Mouse (Mus musculus) kidney, adult 18-20 months (tissue): ENCODE measurements around the gene Dusp13.

ENCODE experiments used
- DNase-seq: peaks from one replicate; pipeline ENCODE4 v3.0.0; 2021

The Dusp13 gene

GRCm38 (mm10) chr14:21747436-21748141, 3.4 kb downstream of the Dusp13 start:
- no peak for DNase-seq

GRCm38 (mm10) chr14:21746846-21747245, 4.1 kb downstream of the Dusp13 start:
- no peak for DNase-seq

GRCm38 (mm10) chr14:21746251-21746650, 4.7 kb downstream of the Dusp13 start:
- no peak for DNase-seq

GRCm38 (mm10) chr14:21745149-21745548, 5.8 kb downstream of the Dusp13 start:
- DNase-seq, result no peak

- no peak for DNase-seq
Observed at GRCm38 (mm10) chr14:21744169-21744568, 6.8 kb downstream of the Dusp13 start.

GRCm38 (mm10) chr14:21742441-21742840, 8.5 kb downstream of the Dusp13 start:
- DNase-seq, result no peak

GRCm38 (mm10) chr14:21741786-21742185, 9.2 kb downstream of the Dusp13 start:
- peak; percentile 81 for DNase-seq

GRCm38 (mm10) chr14:21741314-21741713, 9.7 kb downstream of the Dusp13 start:
- DNase-seq, result no peak

GRCm38 (mm10) chr14:21740345-21740744, 10.6 kb downstream of the Dusp13 start:
- DNase-seq, result no peak

- no peak for DNase-seq
Observed at GRCm38 (mm10) chr14:21733131-21733905, 17.7 kb downstream of the Dusp13 start.

GRCm38 (mm10) chr14:21729936-21730335, 21.0 kb downstream of the Dusp13 start:
- no peak for DNase-seq

- no peak for DNase-seq
Observed at GRCm38 (mm10) chr14:21729031-21729732, 21.8 kb downstream of the Dusp13 start.

- no peak for DNase-seq
Observed at GRCm38 (mm10) chr14:21722021-21722698, 28.8 kb downstream of the Dusp13 start.

GRCm38 (mm10) chr14:21720430-21721205, 30.4 kb downstream of the Dusp13 start:
- DNase-seq, result no peak

- DNase-seq, result no peak
Observed at GRCm38 (mm10) chr14:21719646-21720383, 31.2 kb downstream of the Dusp13 start.

- DNase-seq, result no peak
Observed at GRCm38 (mm10) chr14:21714486-21714885, 36.5 kb downstream of the Dusp13 start, which contains the start of gene Dupd1. Gene Dupd1, minus strand, starts transcription at chr14:21714576.

GRCm38 (mm10) chr14:21711231-21711630, 39.8 kb downstream of the Dusp13 start:
- no peak for DNase-seq

GRCm38 (mm10) chr14:21709545-21709944, 41.4 kb downstream of the Dusp13 start:
- no peak for DNase-seq

GRCm38 (mm10) chr14:21706759-21707571, 44.0 kb downstream of the Dusp13 start:
- no peak for DNase-seq

- DNase-seq, result no peak
Observed at GRCm38 (mm10) chr14:21705462-21705861, 45.5 kb downstream of the Dusp13 start.

GRCm38 (mm10) chr14:21703255-21703654, 47.7 kb downstream of the Dusp13 start:
- DNase-seq, result no peak
